Mouse (Mus musculus): ENCODE measurements around the gene Dnajc2. TPM values are rescaled to one million over a fixed set of nuclear protein-coding genes. Genes with fewer than 3 reads are reported as not detected.
"Not testable (repeated sequence)": the region's sequence is repeated elsewhere in the genome, so short reads cannot be mapped to it uniquely, and the experiment has no call there.

Gene Dnajc2
- polyA plus RNA-seq, 1 experiment, result 22.3 TPM

DNA sequence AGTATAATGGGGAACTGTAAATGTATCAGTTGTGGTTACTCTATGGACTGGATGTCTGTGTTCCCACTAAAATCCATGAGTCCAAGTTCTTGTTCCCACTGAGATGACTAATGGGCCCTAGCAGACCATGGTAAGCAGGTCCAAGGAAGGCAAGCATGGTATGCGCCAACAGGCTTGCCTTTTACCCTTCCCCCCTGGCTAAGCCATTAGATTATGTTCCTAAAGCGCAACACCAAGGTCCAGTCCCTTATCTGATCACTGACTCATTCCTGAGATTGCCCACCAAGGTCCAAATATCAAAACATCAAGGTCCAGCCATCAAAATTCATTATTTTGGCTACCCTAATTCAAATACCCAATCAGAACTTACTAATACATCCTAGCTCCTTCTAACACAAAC is 65.8 kb downstream of the Dnajc2 start:
- Histone ChIP-seq H3K79me2 (ENCODE audit: control insufficient read depth, insufficient read depth) (no peaks in the 10 kb centered on the region), H3K27me3 (ENCODE audit: control insufficient read depth, insufficient read depth, insufficient read length) (no peaks in the 10 kb centered on the region), H3ac (ENCODE audit: control insufficient read depth, insufficient read length, low read depth) (no peak overlapping the region), H3K4me3 (ENCODE audit: insufficient read depth, poor library complexity, severe bottlenecking) (no peak overlapping the region), H3K36me3 (ENCODE audit: control insufficient read depth, insufficient read depth) (no peaks in the 10 kb centered on the region), H3K79me3 (ENCODE audit: low read depth) (no peaks in the 10 kb centered on the region)
- TF ChIP-seq MYOG (IDR thresholded peaks at IDR 0.05; ENCODE audit: control insufficient read depth, extremely low read depth, insufficient read length) (no peak), USF1 (IDR thresholded peaks at IDR 0.05; ENCODE audit: low read depth) (no peak), CTCF (IDR thresholded peaks at IDR 0.05; ENCODE audit: control insufficient read depth, insufficient read depth, insufficient read length) (no peak), MYOD1 (IDR thresholded peaks at IDR 0.05; ENCODE audit: control insufficient read depth, insufficient read length, low read depth) (no peak), FOSL1 (IDR thresholded peaks at IDR 0.05; ENCODE audit: insufficient read depth, low read length, poor library complexity, severe bottlenecking) (no peak), CEBPB (IDR thresholded peaks at IDR 0.05; ENCODE audit: low read depth) (no peak), MAX (IDR thresholded peaks at IDR 0.05) (no peak)

DNA sequence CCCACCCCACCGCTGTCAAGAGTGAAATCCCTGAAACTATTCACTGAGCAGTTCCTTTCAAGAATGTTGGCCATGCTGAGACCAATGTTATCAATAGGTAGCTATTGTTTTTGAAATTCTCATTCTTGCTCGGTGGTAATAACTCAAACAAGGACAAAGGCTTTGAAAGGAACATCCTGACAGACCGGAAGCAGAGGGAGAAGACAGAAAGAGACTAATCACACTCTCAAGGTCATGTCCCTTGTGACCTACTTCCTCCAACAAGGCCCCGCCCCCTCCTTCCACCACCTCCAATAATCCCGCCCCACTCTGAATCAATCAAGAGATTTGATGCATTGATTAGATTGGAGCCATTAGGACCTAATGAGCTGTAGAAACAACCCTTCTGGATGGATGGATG is 66.5 kb downstream of the Dnajc2 start:
- H3ac ChIP-seq (ENCODE audit: control insufficient read depth, insufficient read length, low read depth), result no peak overlapping the region

DNA sequence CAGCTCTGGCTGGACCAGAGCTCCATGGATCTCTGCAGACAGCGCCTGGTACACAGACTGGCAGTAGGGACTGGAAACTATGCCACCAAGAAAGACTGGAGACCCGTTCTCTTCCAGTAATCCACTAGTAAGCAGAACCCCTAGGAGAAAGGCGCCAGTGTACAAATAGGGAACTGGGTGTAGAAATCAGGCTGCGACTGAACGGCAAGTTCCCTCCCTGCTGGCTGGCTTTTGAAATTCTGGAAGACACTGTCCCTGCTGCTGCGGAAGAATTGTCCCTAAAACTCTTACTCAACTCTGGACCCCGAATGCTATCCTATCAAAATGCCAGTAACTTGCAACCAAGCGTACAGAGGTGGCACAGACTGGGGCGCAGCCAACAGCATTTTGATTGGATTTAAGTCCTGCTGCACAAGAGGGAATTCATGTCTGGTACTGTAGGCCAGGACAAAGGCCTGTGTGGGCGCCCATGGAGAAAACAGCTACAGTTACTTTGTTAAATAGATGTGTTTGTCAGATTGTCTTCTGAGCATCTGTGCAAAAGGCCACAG is 67.8 kb downstream of the Dnajc2 start:
- H3K4me3 ChIP-seq (ENCODE audit: insufficient read depth, poor library complexity, severe bottlenecking), result no peak overlapping the region
- no peaks in the 10 kb centered on the region for H3K79me2 ChIP-seq (ENCODE audit: control insufficient read depth, insufficient read depth)
- peaks cover 3% of the 10 kb centered on the region for H3K27me3 ChIP-seq (ENCODE audit: control insufficient read depth, insufficient read depth, insufficient read length)
- no peaks in the 10 kb centered on the region for H3K79me3 ChIP-seq (ENCODE audit: low read depth)
- H3K36me3 ChIP-seq (ENCODE audit: control insufficient read depth, insufficient read depth), result no peaks in the 10 kb centered on the region
- no peak overlapping the region for H3ac ChIP-seq (ENCODE audit: control insufficient read depth, insufficient read length, low read depth)
- no peak for TF ChIP-seq USF1 (IDR thresholded peaks at IDR 0.05; ENCODE audit: low read depth)
- no peak for TF ChIP-seq FOSL1 (IDR thresholded peaks at IDR 0.05; ENCODE audit: insufficient read depth, low read length, poor library complexity, severe bottlenecking)
- no peak for TF ChIP-seq MYOG (IDR thresholded peaks at IDR 0.05; ENCODE audit: control insufficient read depth, extremely low read depth, insufficient read length)
- no peak for TF ChIP-seq MYOD1 (IDR thresholded peaks at IDR 0.05; ENCODE audit: control insufficient read depth, insufficient read length, low read depth)
- no peak for TF ChIP-seq CTCF (IDR thresholded peaks at IDR 0.05; ENCODE audit: control insufficient read depth, insufficient read depth, insufficient read length)
- TF ChIP-seq MAX (IDR thresholded peaks at IDR 0.05), result no peak
- no peak for TF ChIP-seq CEBPB (IDR thresholded peaks at IDR 0.05; ENCODE audit: low read depth)

More for the DNA sequence above, 66.5 kb downstream of the Dnajc2 start:
- Histone ChIP-seq H3K27me3 (ENCODE audit: control insufficient read depth, insufficient read depth, insufficient read length) (no peaks in the 10 kb centered on the region), H3K36me3 (ENCODE audit: control insufficient read depth, insufficient read depth) (no peaks in the 10 kb centered on the region), H3K4me3 (ENCODE audit: insufficient read depth, poor library complexity, severe bottlenecking) (no peak overlapping the region), H3K79me2 (ENCODE audit: control insufficient read depth, insufficient read depth) (no peaks in the 10 kb centered on the region), H3K79me3 (ENCODE audit: low read depth) (no peaks in the 10 kb centered on the region)
- TF ChIP-seq MYOD1 (IDR thresholded peaks at IDR 0.05; ENCODE audit: control insufficient read depth, insufficient read length, low read depth) (no peak), CEBPB (IDR thresholded peaks at IDR 0.05; ENCODE audit: low read depth) (no peak), FOSL1 (IDR thresholded peaks at IDR 0.05; ENCODE audit: insufficient read depth, low read length, poor library complexity, severe bottlenecking) (no peak), CTCF (IDR thresholded peaks at IDR 0.05; ENCODE audit: control insufficient read depth, insufficient read depth, insufficient read length) (no peak), MYOG (IDR thresholded peaks at IDR 0.05; ENCODE audit: control insufficient read depth, extremely low read depth, insufficient read length) (no peak), USF1 (IDR thresholded peaks at IDR 0.05; ENCODE audit: low read depth) (no peak), MAX (IDR thresholded peaks at IDR 0.05) (no peak)

DNA sequence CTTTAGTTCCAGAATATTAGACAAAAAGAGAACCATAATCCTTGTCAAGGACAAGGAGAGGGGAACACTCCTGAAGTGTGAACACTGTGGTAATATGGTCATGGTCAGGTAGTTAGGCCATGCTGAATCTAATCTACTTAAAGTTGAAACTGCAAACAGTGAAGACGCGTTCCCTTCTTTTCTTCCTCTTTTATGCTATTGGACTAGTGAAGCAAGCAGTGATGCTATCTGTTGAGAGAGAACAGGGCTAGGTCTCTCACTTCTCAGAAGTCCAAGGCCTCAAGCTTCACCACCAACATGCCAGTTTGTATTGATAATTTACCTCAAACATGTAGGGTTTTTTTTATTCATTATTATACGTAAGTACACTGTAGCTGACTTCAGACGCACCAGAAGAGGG is 70.6 kb downstream of the Dnajc2 start:
- TF ChIP-seq MAX (IDR thresholded peaks at IDR 0.05) (no peak), MYOG (IDR thresholded peaks at IDR 0.05; ENCODE audit: control insufficient read depth, extremely low read depth, insufficient read length) (no peak), MYOD1 (IDR thresholded peaks at IDR 0.05; ENCODE audit: control insufficient read depth, insufficient read length, low read depth) (no peak), USF1 (IDR thresholded peaks at IDR 0.05; ENCODE audit: low read depth) (no peak), CTCF (IDR thresholded peaks at IDR 0.05; ENCODE audit: control insufficient read depth, insufficient read depth, insufficient read length) (no peak), FOSL1 (IDR thresholded peaks at IDR 0.05; ENCODE audit: insufficient read depth, low read length, poor library complexity, severe bottlenecking) (no peak), CEBPB (IDR thresholded peaks at IDR 0.05; ENCODE audit: low read depth) (no peak)
- Histone ChIP-seq H3K79me2 (ENCODE audit: control insufficient read depth, insufficient read depth) (no peaks in the 10 kb centered on the region), H3K27me3 (ENCODE audit: control insufficient read depth, insufficient read depth, insufficient read length) (peaks cover 5% of the 10 kb centered on the region), H3K4me3 (ENCODE audit: insufficient read depth, poor library complexity, severe bottlenecking) (no peak overlapping the region), H3K36me3 (ENCODE audit: control insufficient read depth, insufficient read depth) (no peaks in the 10 kb centered on the region), H3K79me3 (ENCODE audit: low read depth) (no peaks in the 10 kb centered on the region), H3ac (ENCODE audit: control insufficient read depth, insufficient read length, low read depth) (no peak overlapping the region)

DNA sequence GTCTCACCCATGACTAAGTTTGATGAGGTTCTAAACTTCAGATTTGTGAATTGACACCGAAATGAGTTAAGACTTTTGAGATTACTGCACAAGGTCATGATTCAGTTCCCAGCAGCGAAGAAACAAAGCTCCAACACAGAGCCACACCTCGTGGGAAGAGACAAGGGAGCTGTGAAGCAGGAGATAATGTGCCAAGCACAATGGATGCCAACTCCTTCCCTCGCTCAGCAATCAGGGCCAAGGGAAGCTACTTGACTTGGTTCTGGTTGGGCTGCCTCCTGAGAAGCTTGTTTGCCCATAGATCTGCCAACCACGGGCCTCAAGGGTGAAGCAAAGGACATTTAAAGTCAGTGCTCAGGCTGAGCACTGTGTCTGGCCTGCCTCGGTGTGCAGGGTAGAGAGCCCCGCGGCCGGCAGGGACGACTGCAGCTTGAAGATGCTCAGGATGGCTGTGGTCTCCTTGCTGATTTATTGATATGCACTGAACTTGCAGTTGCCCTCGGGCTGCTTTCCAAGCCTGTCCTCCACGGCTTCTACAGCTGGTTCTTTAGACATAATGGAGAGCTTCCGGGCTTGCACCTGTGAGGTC is 72.8 kb downstream of the Dnajc2 start:
- Histone ChIP-seq H3ac (ENCODE audit: control insufficient read depth, insufficient read length, low read depth) (no peak overlapping the region), H3K79me3 (ENCODE audit: low read depth) (no peaks in the 10 kb centered on the region), H3K4me3 (ENCODE audit: insufficient read depth, poor library complexity, severe bottlenecking) (no peak overlapping the region), H3K36me3 (ENCODE audit: control insufficient read depth, insufficient read depth) (no peaks in the 10 kb centered on the region), H3K79me2 (ENCODE audit: control insufficient read depth, insufficient read depth) (no peaks in the 10 kb centered on the region), H3K27me3 (ENCODE audit: control insufficient read depth, insufficient read depth, insufficient read length) (peaks cover 5% of the 10 kb centered on the region)
- no peak for TF ChIP-seq MYOD1 (IDR thresholded peaks at IDR 0.05; ENCODE audit: control insufficient read depth, insufficient read length, low read depth)
- TF ChIP-seq MYOG (IDR thresholded peaks at IDR 0.05; ENCODE audit: control insufficient read depth, extremely low read depth, insufficient read length), result no peak
- TF ChIP-seq CTCF (IDR thresholded peaks at IDR 0.05; ENCODE audit: control insufficient read depth, insufficient read depth, insufficient read length), result no peak
- TF ChIP-seq MAX (IDR thresholded peaks at IDR 0.05), result no peak
- TF ChIP-seq USF1 (IDR thresholded peaks at IDR 0.05; ENCODE audit: low read depth), result no peak
- TF ChIP-seq FOSL1 (IDR thresholded peaks at IDR 0.05; ENCODE audit: insufficient read depth, low read length, poor library complexity, severe bottlenecking), result no peak
- TF ChIP-seq CEBPB (IDR thresholded peaks at IDR 0.05; ENCODE audit: low read depth), result no peak

DNA sequence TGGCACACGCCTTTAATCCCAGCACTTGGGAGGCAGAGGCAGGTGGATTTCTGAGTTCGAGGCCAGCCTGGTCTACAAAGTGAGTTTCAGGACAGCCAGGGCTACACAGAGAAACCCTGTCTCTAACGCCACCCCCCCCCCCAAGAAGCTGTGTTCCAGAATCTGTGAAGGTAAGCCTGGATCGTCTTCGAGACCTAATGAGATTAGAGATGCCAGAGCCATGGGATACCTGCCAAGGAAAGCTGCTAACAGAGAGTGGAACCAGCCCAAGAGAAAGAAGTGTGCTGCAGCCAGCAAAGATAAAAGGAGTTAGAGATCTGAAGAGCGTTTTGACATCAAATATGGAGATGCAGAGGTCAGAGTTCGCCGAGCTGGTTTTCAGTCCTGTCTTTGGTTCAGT is 77.0 kb downstream of the Dnajc2 start:
- not testable (repeated sequence) for H3K79me3 ChIP-seq (ENCODE audit: low read depth); H3K79me2 ChIP-seq (ENCODE audit: control insufficient read depth, insufficient read depth); H3K27me3 ChIP-seq (ENCODE audit: control insufficient read depth, insufficient read depth, insufficient read length); H3ac ChIP-seq (ENCODE audit: control insufficient read depth, insufficient read length, low read depth); H3K36me3 ChIP-seq (ENCODE audit: control insufficient read depth, insufficient read depth); H3K4me3 ChIP-seq (ENCODE audit: insufficient read depth, poor library complexity, severe bottlenecking)
